Mouse (Mus musculus): ENCODE data around the gene Eif2b5. TPM values are rescaled to one million over a fixed set of nuclear protein-coding genes. Genes with fewer than 3 reads are reported as not detected.
A peak's percentile ranks its signal among the peaks of the same experiment; 100 is the strongest.

Eif2b5 gene
- polyA plus RNA-seq, 1 experiment from 2014 or later: 95.2 TPM

- H3K9me3 ChIP-seq (replicated peaks): no peaks in the 10 kb centered on the region
- H3K4me1 ChIP-seq: peaks cover 24% of the 10 kb centered on the region
- H3K4me2 ChIP-seq (replicated peaks): peak overlapping the region; percentile 67
- H3K4me3 ChIP-seq (replicated peaks): peak overlapping the region; percentile 93
- 38% methylated on average over 6 of the region's 6 CpGs for WGBS
- no peak for ATAC-seq (ENCODE audit: insufficient number of reproducible peaks, low FRiP score, low TSS enrichment, low read depth)
- peaks cover 59% of the 10 kb centered on the region for H3K36me3 ChIP-seq
- peak overlapping the region; percentile 13 for H3K9ac ChIP-seq
- no peaks in the 10 kb centered on the region for H3K27me3 ChIP-seq
- H3K27ac ChIP-seq (replicated peaks): no peak overlapping the region
Observed at GRCm38 (mm10) chr16:20537601-20538320, 39.1 kb downstream of the Eif2b5 start.

- Histone ChIP-seq H3K4me1 (peaks cover 24% of the 10 kb centered on the region), H3K4me3 (replicated peaks) (no peak overlapping the region), H3K27me3 (no peaks in the 10 kb centered on the region), H3K27ac (replicated peaks) (no peak overlapping the region), H3K36me3 (peaks cover 64% of the 10 kb centered on the region), H3K9me3 (replicated peaks) (no peaks in the 10 kb centered on the region), H3K4me2 (replicated peaks) (no peak overlapping the region), H3K9ac (no peak overlapping the region)
- 70% methylated on average over 3 of the region's 3 CpGs for WGBS
- ATAC-seq (ENCODE audit: insufficient number of reproducible peaks, low FRiP score, low TSS enrichment, low read depth): no peak
Observed at GRCm38 (mm10) chr16:20539649-20540048, 41.0 kb downstream of the Eif2b5 start.

GRCm38 (mm10) chr16:20540438-20540837, 41.8 kb downstream of the Eif2b5 start:
- 87% methylated on average over 4 of the region's 4 CpGs for WGBS
- H3K4me1 ChIP-seq: peaks cover 24% of the 10 kb centered on the region

GRCm38 (mm10) chr16:20545696-20546095, 47.1 kb downstream of the Eif2b5 start:
- H3K36me3 ChIP-seq: peaks cover 56% of the 10 kb centered on the region
- H3K4me1 ChIP-seq: peaks cover 21% of the 10 kb centered on the region
- 87% methylated on average over 10 of the region's 10 CpGs for WGBS

More at GRCm38 (mm10) chr16:20540438-20540837, 41.8 kb downstream of the Eif2b5 start:
- Histone ChIP-seq H3K27me3 (no peaks in the 10 kb centered on the region), H3K27ac (replicated peaks) (no peak overlapping the region), H3K9ac (no peak overlapping the region), H3K36me3 (peaks cover 71% of the 10 kb centered on the region), H3K9me3 (replicated peaks) (no peaks in the 10 kb centered on the region), H3K4me3 (replicated peaks) (no peak overlapping the region), H3K4me2 (replicated peaks) (no peak overlapping the region)
- no peak for ATAC-seq (ENCODE audit: insufficient number of reproducible peaks, low FRiP score, low TSS enrichment, low read depth)

GRCm38 (mm10) chr16:20547423-20547822, 48.8 kb downstream of the Eif2b5 start:
- Histone ChIP-seq H3K4me2 (replicated peaks) (peak overlapping the region; percentile 73), H3K4me1 (peaks cover 21% of the 10 kb centered on the region), H3K9me3 (replicated peaks) (no peaks in the 10 kb centered on the region), H3K27me3 (no peaks in the 10 kb centered on the region), H3K36me3 (peaks cover 55% of the 10 kb centered on the region), H3K27ac (replicated peaks) (peak overlapping the region; percentile 83), H3K4me3 (replicated peaks) (peak overlapping the region; percentile 81), H3K9ac (peak overlapping the region; percentile 62; the same call in 1 of the 2 replicates)
- no peak for ATAC-seq (ENCODE audit: insufficient number of reproducible peaks, low FRiP score, low TSS enrichment, low read depth)
- WGBS: 44% methylated on average over 5 of the region's 5 CpGs

More at GRCm38 (mm10) chr16:20545696-20546095, 47.1 kb downstream of the Eif2b5 start:
- no peaks in the 10 kb centered on the region for H3K9me3 ChIP-seq (replicated peaks)
- no peak for ATAC-seq (ENCODE audit: insufficient number of reproducible peaks, low FRiP score, low TSS enrichment, low read depth)
- H3K4me3 ChIP-seq (replicated peaks): no peak overlapping the region
- H3K4me2 ChIP-seq (replicated peaks): no peak overlapping the region
- no peaks in the 10 kb centered on the region for H3K27me3 ChIP-seq
- H3K9ac ChIP-seq: no peak overlapping the region
- H3K27ac ChIP-seq (replicated peaks): no peak overlapping the region

GRCm38 (mm10) chr16:20548096-20548948, 49.7 kb downstream of the Eif2b5 start, which contains the start of gene Abcf3:
Gene Abcf3 (plus strand): TSS chr16:20548577.
- Histone ChIP-seq H3K9me3 (replicated peaks) (no peaks in the 10 kb centered on the region), H3K9ac (peak within 1 kb of the TSS; percentile 83), H3K27ac (replicated peaks) (peak within 1 kb of the TSS; percentile 83), H3K4me2 (replicated peaks) (peak within 1 kb of the TSS; percentile 78), H3K4me3 (replicated peaks) (peak within 1 kb of the TSS; percentile 81), H3K4me1 (peaks cover 21% of the 10 kb centered on the region), H3K36me3 (peaks cover 56% of the 10 kb centered on the region), H3K27me3 (no peaks in the 10 kb centered on the region)
- peak; percentile 98 for ATAC-seq (ENCODE audit: insufficient number of reproducible peaks, low FRiP score, low TSS enrichment, low read depth)
- WGBS: under 1% methylated on average over 56 of the region's 56 CpGs

GRCm38 (mm10) chr16:20549161-20549560, 50.5 kb downstream of the Eif2b5 start:
- 52% methylated on average over 9 of the region's 9 CpGs for WGBS
- H3K9me3 ChIP-seq (replicated peaks): no peaks in the 10 kb centered on the region
- peaks cover 21% of the 10 kb centered on the region for H3K4me1 ChIP-seq
- no peak overlapping the region for H3K27ac ChIP-seq (replicated peaks)
- no peaks in the 10 kb centered on the region for H3K27me3 ChIP-seq
- no peak for ATAC-seq (ENCODE audit: insufficient number of reproducible peaks, low FRiP score, low TSS enrichment, low read depth)
- peak overlapping the region; percentile 83 for H3K9ac ChIP-seq
- peak overlapping the region; percentile 81 for H3K4me3 ChIP-seq (replicated peaks)
- H3K36me3 ChIP-seq: peaks cover 57% of the 10 kb centered on the region
- H3K4me2 ChIP-seq (replicated peaks): peak overlapping the region; percentile 78

GRCm38 (mm10) chr16:20551691-20552090, 53.1 kb downstream of the Eif2b5 start:
- H3K27me3 ChIP-seq: no peaks in the 10 kb centered on the region
- no peak for ATAC-seq (ENCODE audit: insufficient number of reproducible peaks, low FRiP score, low TSS enrichment, low read depth)

GRCm38 (mm10) chr16:20552594-20552993, 54.0 kb downstream of the Eif2b5 start:
- Histone ChIP-seq H3K4me1 (peaks cover 14% of the 10 kb centered on the region), H3K4me3 (replicated peaks) (no peak overlapping the region), H3K4me2 (replicated peaks) (no peak overlapping the region), H3K9ac (no peak overlapping the region), H3K36me3 (peaks cover 56% of the 10 kb centered on the region), H3K9me3 (replicated peaks) (no peaks in the 10 kb centered on the region), H3K27ac (replicated peaks) (no peak overlapping the region), H3K27me3 (no peaks in the 10 kb centered on the region)
- no peak for ATAC-seq (ENCODE audit: insufficient number of reproducible peaks, low FRiP score, low TSS enrichment, low read depth)
- WGBS: 94% methylated on average over 1 of the region's 1 CpGs

More at GRCm38 (mm10) chr16:20551691-20552090, 53.1 kb downstream of the Eif2b5 start:
- WGBS: 94% methylated on average over 5 of the region's 5 CpGs
- H3K4me2 ChIP-seq (replicated peaks): no peak overlapping the region
- H3K4me3 ChIP-seq (replicated peaks): no peak overlapping the region
- H3K9me3 ChIP-seq (replicated peaks): no peaks in the 10 kb centered on the region
- peaks cover 21% of the 10 kb centered on the region for H3K4me1 ChIP-seq
- H3K9ac ChIP-seq: no peak overlapping the region
- no peak overlapping the region for H3K27ac ChIP-seq (replicated peaks)
- peaks cover 52% of the 10 kb centered on the region for H3K36me3 ChIP-seq

GRCm38 (mm10) chr16:20555000-20555399, 56.4 kb downstream of the Eif2b5 start:
- Histone ChIP-seq H3K9me3 (replicated peaks) (no peaks in the 10 kb centered on the region), H3K27me3 (no peaks in the 10 kb centered on the region), H3K36me3 (peaks cover 77% of the 10 kb centered on the region), H3K4me2 (replicated peaks) (no peak overlapping the region), H3K4me3 (replicated peaks) (no peak overlapping the region), H3K9ac (no peak overlapping the region), H3K4me1 (no peaks in the 10 kb centered on the region), H3K27ac (replicated peaks) (no peak overlapping the region)
- WGBS: 92% methylated on average over 6 of the region's 6 CpGs
- ATAC-seq (ENCODE audit: insufficient number of reproducible peaks, low FRiP score, low TSS enrichment, low read depth): no peak

GRCm38 (mm10) chr16:20557381-20557780, 58.8 kb downstream of the Eif2b5 start:
- H3K27me3 ChIP-seq: no peaks in the 10 kb centered on the region
- WGBS: 77% methylated on average over 7 of the region's 7 CpGs
- no peak overlapping the region for H3K4me2 ChIP-seq (replicated peaks)
- H3K9me3 ChIP-seq (replicated peaks): no peaks in the 10 kb centered on the region
- no peak overlapping the region for H3K4me3 ChIP-seq (replicated peaks)
- no peaks in the 10 kb centered on the region for H3K4me1 ChIP-seq
- no peak overlapping the region for H3K9ac ChIP-seq
- H3K36me3 ChIP-seq: peaks cover 79% of the 10 kb centered on the region
- ATAC-seq (ENCODE audit: insufficient number of reproducible peaks, low FRiP score, low TSS enrichment, low read depth): no peak
- no peak overlapping the region for H3K27ac ChIP-seq (replicated peaks)

Data from embryonic facial prominence, embryonic 15.5 days (tissue).